Mouse (Mus musculus) kidney, postnatal 0 days (tissue): ENCODE data around the gene Cacng6. TPM values are rescaled to one million over a fixed set of nuclear protein-coding genes. Genes with fewer than 3 reads are reported as not detected.

Experiments
- ATAC-seq: fragments of 200-750 bp; cut with Nextera tagmentation; replicated peaks from 2 replicates; pipeline ENCODE4 v1.8.0; 2017; ENCODE audit warnings: low read depth, moderate number of reproducible peaks, moderate TSS enrichment, moderate library complexity; ENCODE audit not compliant: low FRiP score
- DNase-seq: peaks from one replicate; pipeline ENCODE4 v3.0.0-alpha.2; 2016; ENCODE audit warnings: low spot score
- H3K27ac ChIP-seq: fragments of 300-500 bp; sonication (generic); 2 replicates; pipeline ENCODE4 v1.5.1; 2014; ENCODE audit warnings: mild to moderate bottlenecking
- H3K27me3 ChIP-seq: fragments of 300-500 bp; sonication (generic); 2 replicates; pipeline ENCODE4 v1.6.1; 2014; ENCODE audit warnings: low read length, mixed read lengths; ENCODE audit not compliant: insufficient read depth
- H3K36me3 ChIP-seq: fragments of 300-500 bp; sonication (generic); 2 replicates; pipeline ENCODE4 v1.6.1; 2014; ENCODE audit warnings: low read length, mixed read lengths; ENCODE audit not compliant: insufficient read depth
- H3K4me1 ChIP-seq: fragments of 300-500 bp; sonication (generic); replicated peaks from 2 replicates; pipeline ENCODE4 v1.6.1; 2014; ENCODE audit warnings: antibody characterized with exemption, low read length, mixed read lengths; ENCODE audit not compliant: insufficient read depth
- H3K4me2 ChIP-seq: fragments of 300-500 bp; sonication (generic); 2 replicates; pipeline ENCODE4 v1.6.1; 2014; ENCODE audit warnings: mild to moderate bottlenecking, low read length, moderate library complexity, mixed read lengths
- H3K4me3 ChIP-seq: fragments of 300-500 bp; sonication (generic); replicated peaks from 2 replicates; pipeline ENCODE4 v1.5.1; 2014; ENCODE audit warnings: low read depth, low read length
- H3K9ac ChIP-seq: fragments of 300-500 bp; sonication (generic); 2 replicates; pipeline ENCODE4 v1.6.1; 2014; ENCODE audit warnings: low read depth, low read length
- H3K9me3 ChIP-seq: fragments of 300-500 bp; sonication (generic); replicated peaks from 2 replicates; pipeline ENCODE4 v1.6.1; 2016; ENCODE audit warnings: low read length, inconsistent platforms, mixed read lengths
- CTCF ChIP-seq: IDR thresholded peaks from 2 replicates; pipeline ENCODE4 v1.5.1; 2016; ENCODE audit warnings: antibody characterized with exemption, low read depth, mild to moderate bottlenecking, moderate library complexity
- WGBS: fragments of 180-500 bp; shearing (Covaris S2); extraction: QIAGEN DNeasy Blood & Tissue Kit; methylation state at CpG from one replicate; pipeline ENCODE4 v1.1.7; 2014; 5-methylcytosine and 5-hydroxymethylcytosine counted together
- microRNA-seq: library from miRNA; unstranded; fragments of <30 nt; microRNA quantifications from one replicate; pipeline ENCODE4, GENCODE M21; 2016
- polyA plus RNA-seq: library from polyadenylated mRNA; unstranded; fragments of >200 nt; fragmentation: Nextera tagmentation; extraction: Ambion mirVana; gene quantifications from 2 replicates; pipeline ENCODE4 v1.2.1, GENCODE M21; 2015

Gene Cacng6
- polyA plus RNA-seq, 1 experiment from 2014 or later: not detected

GRCm38 (mm10) chr7:3468614-3469013, 44.6 kb downstream of the Cacng6 start:
- H3K9ac ChIP-seq: no peak overlapping the region
- H3K27ac ChIP-seq: no peak overlapping the region
- H3K27me3 ChIP-seq: no peaks in the 10 kb centered on the region
- H3K4me1 ChIP-seq: no peaks in the 10 kb centered on the region
- no peak for TF ChIP-seq CTCF
- DNase-seq: no peak
- no peaks in the 10 kb centered on the region for H3K9me3 ChIP-seq
- ATAC-seq: no peak
- H3K4me2 ChIP-seq: no peak overlapping the region
- 52% methylated on average over 2 of the region's 2 CpGs for WGBS
- no peak overlapping the region for H3K4me3 ChIP-seq
- no peaks in the 10 kb centered on the region for H3K36me3 ChIP-seq

GRCm38 (mm10) chr7:3472774-3473173, 48.8 kb downstream of the Cacng6 start:
- no peaks in the 10 kb centered on the region for H3K27me3 ChIP-seq
- no peak for ATAC-seq
- DNase-seq: no peak
- H3K36me3 ChIP-seq: no peaks in the 10 kb centered on the region
- no peak overlapping the region for H3K27ac ChIP-seq
- 61% methylated on average over 3 of the region's 3 CpGs for WGBS
- no peak overlapping the region for H3K4me3 ChIP-seq
- no peak for TF ChIP-seq CTCF
- H3K9me3 ChIP-seq: no peaks in the 10 kb centered on the region
- no peaks in the 10 kb centered on the region for H3K4me1 ChIP-seq
- H3K9ac ChIP-seq: no peak overlapping the region
- H3K4me2 ChIP-seq: no peak overlapping the region

GRCm38 (mm10) chr7:3474291-3475080, 50.5 kb downstream of the Cacng6 start:
- peak; percentile 18; the same call in 1 of the 2 replicates for TF ChIP-seq CTCF
- WGBS: 9% methylated on average over 19 of the region's 19 CpGs
- Histone ChIP-seq H3K27me3 (no peaks in the 10 kb centered on the region), H3K36me3 (no peaks in the 10 kb centered on the region), H3K4me2 (0 out of 2 replicates have a peak overlapping the region, but pooled peaks have one; percentile 27), H3K9me3 (no peaks in the 10 kb centered on the region), H3K9ac (no peak overlapping the region), H3K4me3 (no peak overlapping the region), H3K27ac (no peak overlapping the region), H3K4me1 (no peaks in the 10 kb centered on the region)
- peak; percentile 22 for DNase-seq
- ATAC-seq: peak; percentile 46; the same call in 1 of the 2 replicates

- H3K9ac ChIP-seq: no peak overlapping the region
- H3K4me2 ChIP-seq: no peak overlapping the region
- H3K36me3 ChIP-seq: no peaks in the 10 kb centered on the region
- H3K27me3 ChIP-seq: no peaks in the 10 kb centered on the region
- no peaks in the 10 kb centered on the region for H3K4me1 ChIP-seq
- H3K27ac ChIP-seq: no peak overlapping the region
- WGBS: 60% methylated on average over 5 of the region's 5 CpGs
- no peak for ATAC-seq
- no peak for DNase-seq
- no peak for TF ChIP-seq CTCF
- no peak overlapping the region for H3K4me3 ChIP-seq
- no peaks in the 10 kb centered on the region for H3K9me3 ChIP-seq
These were observed 52.7 kb downstream of the Cacng6 start for GRCm38 (mm10) chr7:3476728-3477127.

GRCm38 (mm10) chr7:3481948-3482608, 58.1 kb downstream of the Cacng6 start:
- ATAC-seq (no peak), DNase-seq (no peak)
- no peak overlapping the region for H3K9ac ChIP-seq
- H3K4me1 ChIP-seq: no peaks in the 10 kb centered on the region
- H3K27me3 ChIP-seq: no peaks in the 10 kb centered on the region
- H3K4me2 ChIP-seq: no peak overlapping the region
- 85% methylated on average over 6 of the region's 6 CpGs for WGBS
- no peak overlapping the region for H3K27ac ChIP-seq
- no peaks in the 10 kb centered on the region for H3K36me3 ChIP-seq
- no peak overlapping the region for H3K4me3 ChIP-seq
- no peak for TF ChIP-seq CTCF
- H3K9me3 ChIP-seq: no peaks in the 10 kb centered on the region

Small RNA genes lying within 50 kb of the gene (microRNA-seq; reads per million reads assigned to microRNA genes)
- gene Gm23450: 7.4 reads per million, percentile 20 among the genes with 10 or more reads in this experiment

Other genes with a start within 250 kb of the Cacng6 start
- 0.05 TPM in 1 of 2 replicates, not detected in the other for gene Nlrp12, start 174.5 kb upstream of the Cacng6 start, polyA plus RNA-seq
- gene Myadm, start 135.1 kb upstream of the Cacng6 start, polyA plus RNA-seq: 73.0 and 79.8 TPM in 2 replicates
- gene Prkcg, start 135.0 kb upstream of the Cacng6 start, polyA plus RNA-seq: 0.05 TPM in 2 replicates
- 0.64 and 0.83 TPM in 2 replicates for gene Cacng7, start 91.2 kb upstream of the Cacng6 start, polyA plus RNA-seq
- gene Cacng8, start 33.5 kb upstream of the Cacng6 start, polyA plus RNA-seq: 0.67 and 1.1 TPM in 2 replicates
- 0.80 and 0.88 TPM in 2 replicates for gene Tarm1, start 78.4 kb downstream of the Cacng6 start, polyA plus RNA-seq
- 0.14 TPM in 1 of 2 replicates, not detected in the other for gene Oscar, start 192.0 kb downstream of the Cacng6 start, polyA plus RNA-seq
- gene Ndufa3, start 193.2 kb downstream of the Cacng6 start, polyA plus RNA-seq: 637 and 674 TPM in 2 replicates
- 17.0 and 19.3 TPM in 2 replicates for gene Tfpt, start 205.7 kb downstream of the Cacng6 start, polyA plus RNA-seq
- gene Prpf31, start 205.8 kb downstream of the Cacng6 start, polyA plus RNA-seq: 66.3 and 74.6 TPM in 2 replicates
- gene Cnot3, start 221.1 kb downstream of the Cacng6 start, polyA plus RNA-seq: 39.0 and 41.7 TPM in 2 replicates
- 17.5 and 18.5 TPM in 2 replicates for gene Leng1, start 241.6 kb downstream of the Cacng6 start, polyA plus RNA-seq